Mouse (Mus musculus): ENCODE data around the gene Ckm.

Gene Ckm

DNA sequence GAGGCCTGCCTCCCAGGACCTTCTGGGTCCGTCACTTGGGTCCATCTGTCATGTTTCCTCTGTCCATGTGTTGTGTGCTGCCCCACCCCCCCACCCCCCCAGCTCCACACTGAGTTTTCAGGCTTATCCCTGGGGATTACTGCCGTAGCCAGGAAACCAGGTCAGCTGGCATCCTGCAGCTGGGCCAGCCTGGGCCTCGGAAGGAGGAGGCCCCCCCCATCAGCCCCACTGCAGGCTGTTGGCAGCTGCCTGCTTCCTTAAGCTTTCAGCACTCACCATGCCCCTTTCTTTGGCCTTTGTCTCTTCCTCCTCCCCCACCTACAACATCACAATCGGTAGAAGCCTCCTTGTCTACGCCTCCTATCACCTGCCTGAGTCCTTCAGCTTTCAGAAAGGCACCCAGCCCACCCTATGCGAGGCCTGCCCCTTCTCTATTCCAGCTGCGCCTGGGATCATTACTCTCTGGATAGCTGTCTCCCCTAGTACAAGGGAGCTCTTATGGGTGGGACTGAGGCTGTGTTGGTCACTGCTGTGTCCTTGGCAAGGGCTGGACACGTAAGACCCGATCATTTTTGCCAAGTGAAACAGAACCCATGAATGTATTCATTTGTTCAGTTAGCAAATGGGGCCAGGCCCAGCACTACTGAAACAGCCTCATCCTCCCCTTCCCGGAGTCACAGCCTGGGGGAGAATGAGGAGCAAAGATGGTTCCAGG is 15.7 kb upstream of the Ckm start:
- no peak for DNase-seq

DNA sequence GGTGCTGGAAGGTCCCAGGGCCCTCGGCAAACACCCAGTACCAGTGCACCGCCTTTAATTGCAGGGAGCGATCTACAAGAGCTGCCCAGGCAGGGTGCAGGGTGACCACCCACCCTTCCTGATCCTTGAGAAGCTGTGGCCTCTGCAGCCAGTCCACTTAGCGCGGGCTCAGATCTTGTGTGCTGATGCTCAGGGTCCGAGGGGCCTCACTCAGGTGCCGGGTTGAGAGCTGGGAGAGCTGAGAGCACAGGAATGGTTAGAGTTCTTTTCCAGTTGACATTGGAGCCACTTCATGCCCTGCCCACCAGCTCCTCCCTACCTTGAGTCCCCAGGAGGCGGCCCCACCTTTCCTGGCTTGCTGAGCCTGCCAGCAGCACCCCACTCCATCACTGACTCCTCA is 10.1 kb upstream of the Ckm start:
- no peak for DNase-seq

DNA sequence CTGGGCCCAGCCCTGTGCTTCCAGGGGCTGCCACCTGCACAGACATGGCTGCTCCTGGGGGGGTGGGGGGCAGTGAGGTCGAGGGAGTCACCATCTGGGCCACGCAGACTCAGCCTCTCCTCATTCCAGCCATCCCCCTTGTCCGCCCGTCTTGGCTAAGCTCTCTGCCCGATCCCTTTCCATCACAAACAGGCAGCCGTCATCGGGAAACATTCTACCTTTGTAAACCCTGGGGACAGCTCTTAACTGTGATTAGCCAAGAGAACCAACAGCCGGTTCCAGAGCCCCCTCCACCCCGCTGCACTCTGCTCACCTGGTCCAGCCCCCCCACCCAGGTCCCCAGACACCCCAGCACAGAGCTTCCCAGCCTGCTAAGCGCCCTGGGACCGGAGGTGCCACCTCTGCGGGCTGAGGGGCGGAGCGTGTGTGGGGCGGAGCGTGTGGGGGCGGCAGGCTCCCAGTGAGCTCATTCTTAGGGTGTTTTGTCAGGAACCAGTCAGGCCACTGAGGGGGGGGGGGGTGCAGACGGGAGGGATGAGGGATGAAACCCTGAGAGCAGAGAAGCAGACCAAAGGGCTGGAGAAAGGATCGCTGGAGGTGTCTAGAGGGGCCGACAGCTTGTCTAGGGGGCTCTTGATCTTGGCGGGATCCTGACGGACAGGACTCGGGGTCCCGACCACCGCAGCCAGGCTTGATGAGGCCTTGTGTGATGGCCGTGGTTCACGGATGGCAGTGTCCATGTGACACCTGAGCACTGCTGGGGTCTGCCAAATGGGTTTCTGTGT is 4.9 kb upstream of the Ckm start:
- DNase-seq = peak; percentile 78 to 83

DNA sequence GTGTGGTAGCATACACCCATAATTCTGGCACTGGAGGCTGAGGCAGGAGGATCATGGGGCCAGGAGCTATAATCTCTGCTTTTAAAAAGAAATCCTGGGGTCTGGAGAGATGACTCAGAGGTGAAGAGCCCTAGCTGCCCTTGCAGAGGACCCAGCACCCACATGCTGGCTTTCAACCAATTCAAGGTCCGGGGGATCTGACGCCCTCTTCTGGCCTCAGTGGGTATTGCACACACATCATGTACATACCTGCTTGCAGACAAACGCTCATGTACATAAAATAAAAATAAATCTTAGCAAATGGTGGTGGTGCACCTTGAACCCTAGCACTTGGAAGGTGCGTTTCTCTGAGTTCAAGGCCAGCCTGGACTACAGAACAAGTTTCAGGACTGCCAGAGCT is 3.6 kb upstream of the Ckm start:
- DNase-seq = no peak

DNA sequence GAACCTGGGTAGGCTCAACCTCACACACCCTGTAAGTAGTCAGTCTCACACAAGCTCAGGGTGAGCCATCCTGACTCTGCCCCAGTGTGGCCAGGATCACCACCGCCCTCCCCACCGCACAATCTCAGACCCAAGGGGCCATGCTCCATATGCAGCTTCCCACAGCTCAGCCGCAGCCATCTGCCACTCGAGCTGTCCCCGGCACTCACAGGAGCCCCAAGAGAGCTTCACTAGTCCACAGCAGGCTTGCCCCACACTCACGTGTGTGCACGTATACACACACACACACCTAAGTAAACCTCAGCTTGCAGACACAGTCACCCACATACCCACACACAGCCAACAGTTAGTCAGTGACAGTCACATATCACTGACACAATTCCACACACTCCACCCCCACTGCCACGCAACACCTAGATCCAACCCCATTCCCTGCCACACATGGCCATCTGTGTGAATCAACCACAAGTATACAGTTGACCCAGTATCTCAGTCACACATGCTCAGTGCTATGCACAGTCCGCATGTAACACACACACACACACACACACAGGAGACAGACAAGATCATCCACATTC is 2.0 kb upstream of the Ckm start:
- DNase-seq = no peak

DNA sequence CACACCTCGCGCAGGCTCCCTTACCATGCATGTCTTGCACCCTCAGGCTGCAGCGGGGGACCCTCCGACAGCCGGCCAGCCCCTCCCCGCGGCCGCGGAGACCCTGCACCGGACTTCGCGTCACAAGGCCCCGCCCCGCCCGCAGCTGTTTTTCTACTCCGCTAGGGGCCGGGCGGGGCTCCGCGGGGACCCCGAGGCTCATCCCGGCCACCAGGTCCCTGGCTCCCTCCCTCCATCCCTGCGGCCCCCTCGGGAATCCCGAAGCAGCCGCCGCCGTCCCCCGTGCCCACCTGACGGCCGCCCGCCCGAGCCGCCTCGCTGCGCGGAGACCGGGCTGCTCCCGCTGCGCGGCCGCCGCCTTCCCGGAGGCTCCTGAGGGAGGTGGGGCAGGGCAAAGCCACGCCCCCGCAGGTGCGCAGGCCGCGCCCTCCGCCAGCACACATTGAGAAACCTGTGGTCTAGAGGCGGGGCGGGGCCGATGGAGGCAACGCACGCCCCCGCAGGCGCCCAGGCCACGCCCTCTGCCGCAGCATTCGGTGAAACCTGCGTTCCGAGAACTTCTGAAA is 762 bp upstream of the Ckm start, which contains the start of gene Klc3:
Gene Klc3 (minus strand): TSS at position 374 of the 566 bp plus-strand sequence.
- DNase-seq = peak; percentile 83 to 90

DNA sequence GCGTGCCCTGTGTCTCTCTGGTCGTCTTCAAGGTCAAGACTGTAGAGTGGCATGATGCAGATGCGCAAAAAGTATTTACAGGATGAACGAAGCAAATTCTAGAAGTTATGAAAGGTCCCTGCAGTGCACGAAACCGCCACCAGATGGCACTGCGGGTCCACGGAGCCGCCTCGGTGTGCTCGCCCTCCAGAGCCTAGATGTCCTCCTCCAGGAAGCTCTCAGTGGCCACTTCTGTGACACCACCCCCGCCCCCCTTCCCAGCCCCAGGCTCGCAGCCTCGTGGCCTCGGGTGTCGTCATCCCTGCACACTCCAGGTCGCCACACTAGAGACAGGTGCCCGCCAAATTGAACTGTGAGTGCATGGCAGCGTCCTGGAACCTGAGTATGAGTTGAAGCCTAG is 841 bp downstream of the Ckm start:
- peak; percentile 85 to 89 for DNase-seq

DNA sequence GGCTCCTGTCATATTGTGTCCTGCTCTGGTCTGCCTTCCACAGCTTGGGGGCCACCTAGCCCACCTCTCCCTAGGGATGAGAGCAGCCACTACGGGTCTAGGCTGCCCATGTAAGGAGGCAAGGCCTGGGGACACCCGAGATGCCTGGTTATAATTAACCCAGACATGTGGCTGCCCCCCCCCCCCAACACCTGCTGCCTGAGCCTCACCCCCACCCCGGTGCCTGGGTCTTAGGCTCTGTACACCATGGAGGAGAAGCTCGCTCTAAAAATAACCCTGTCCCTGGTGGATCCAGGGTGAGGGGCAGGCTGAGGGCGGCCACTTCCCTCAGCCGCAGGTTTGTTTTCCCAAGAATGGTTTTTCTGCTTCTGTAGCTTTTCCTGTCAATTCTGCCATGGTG is 5.2 kb downstream of the Ckm start:
- DNase-seq = no peak

DNA sequence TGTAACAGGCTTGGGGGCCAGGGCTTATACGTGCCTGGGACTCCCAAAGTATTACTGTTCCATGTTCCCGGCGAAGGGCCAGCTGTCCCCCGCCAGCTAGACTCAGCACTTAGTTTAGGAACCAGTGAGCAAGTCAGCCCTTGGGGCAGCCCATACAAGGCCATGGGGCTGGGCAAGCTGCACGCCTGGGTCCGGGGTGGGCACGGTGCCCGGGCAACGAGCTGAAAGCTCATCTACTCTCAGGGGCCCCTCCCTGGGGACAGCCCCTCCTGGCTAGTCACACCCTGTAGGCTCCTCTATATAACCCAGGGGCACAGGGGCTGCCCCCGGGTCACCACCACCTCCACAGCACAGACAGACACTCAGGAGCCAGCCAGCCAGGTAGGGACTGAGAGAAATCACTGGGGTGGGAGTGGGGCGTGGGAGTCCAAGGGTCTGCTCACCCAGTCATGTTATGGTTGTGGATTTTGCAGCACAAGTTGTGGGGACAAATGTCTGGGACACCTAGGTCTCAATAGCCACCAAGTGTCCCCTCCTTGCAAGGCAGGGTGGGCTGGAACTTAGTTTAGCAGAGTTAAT is 6.3 kb downstream of the Ckm start:
- DNase-seq = no peak

DNA sequence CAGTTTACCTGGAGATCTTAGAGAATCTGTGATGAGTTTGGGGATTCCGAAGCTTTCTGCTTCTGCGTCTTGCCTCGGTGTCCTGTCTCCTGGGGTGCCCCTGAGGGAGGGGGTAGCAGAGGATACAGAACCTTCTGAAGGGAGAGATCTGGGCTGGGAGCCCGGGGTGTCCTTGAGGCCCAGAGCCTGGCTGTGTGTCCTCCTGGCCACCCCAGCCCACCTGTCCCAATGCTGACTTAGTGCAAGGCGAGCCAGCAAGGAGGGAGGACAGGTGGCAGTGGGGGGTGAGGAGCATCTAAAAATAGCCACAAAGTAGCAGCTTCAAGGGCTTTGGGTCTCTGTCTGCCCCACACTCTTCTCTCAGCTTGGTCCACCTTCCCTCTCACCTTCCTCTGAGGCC is 7.2 kb downstream of the Ckm start:
- DNase-seq = no peak

DNA sequence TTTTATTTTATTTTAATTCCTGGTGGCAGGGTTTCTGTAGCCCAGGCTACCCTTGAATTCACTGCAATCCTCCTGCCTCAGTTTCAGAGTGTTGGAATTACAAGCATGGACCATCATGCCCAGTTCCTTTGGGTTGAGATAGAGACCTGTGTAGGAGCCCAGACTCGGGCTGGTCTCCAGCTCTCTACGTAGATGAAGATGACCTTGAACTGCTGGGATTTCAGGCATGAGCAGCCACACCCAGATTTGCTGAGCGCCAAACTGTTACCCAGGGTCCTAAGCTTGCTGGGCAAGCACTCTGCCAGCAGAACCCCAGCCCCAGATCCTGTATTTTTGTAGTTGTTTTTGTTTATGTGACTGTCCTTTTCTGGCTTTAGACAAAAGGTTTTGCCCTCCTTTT is 8.9 kb downstream of the Ckm start:
- DNase-seq = no peak

DNA sequence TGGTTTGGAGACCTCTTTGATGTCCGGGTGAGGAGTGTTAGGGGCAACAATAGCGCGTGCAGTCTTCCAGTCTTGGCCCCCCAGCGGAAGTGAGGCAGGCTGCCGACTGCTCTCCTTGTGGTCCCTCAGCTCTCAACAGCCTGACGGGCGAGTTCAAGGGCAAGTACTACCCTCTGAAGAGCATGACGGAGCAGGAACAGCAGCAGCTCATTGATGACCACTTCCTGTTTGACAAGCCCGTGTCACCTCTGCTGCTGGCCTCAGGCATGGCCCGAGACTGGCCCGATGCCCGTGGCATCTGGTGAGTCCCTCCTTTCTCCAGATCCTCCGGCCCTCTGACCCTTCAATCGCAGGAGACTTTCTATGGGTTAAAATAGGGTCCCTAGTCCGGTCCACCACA is 12.0 kb downstream of the Ckm start:
- DNase-seq = no peak

DNA sequence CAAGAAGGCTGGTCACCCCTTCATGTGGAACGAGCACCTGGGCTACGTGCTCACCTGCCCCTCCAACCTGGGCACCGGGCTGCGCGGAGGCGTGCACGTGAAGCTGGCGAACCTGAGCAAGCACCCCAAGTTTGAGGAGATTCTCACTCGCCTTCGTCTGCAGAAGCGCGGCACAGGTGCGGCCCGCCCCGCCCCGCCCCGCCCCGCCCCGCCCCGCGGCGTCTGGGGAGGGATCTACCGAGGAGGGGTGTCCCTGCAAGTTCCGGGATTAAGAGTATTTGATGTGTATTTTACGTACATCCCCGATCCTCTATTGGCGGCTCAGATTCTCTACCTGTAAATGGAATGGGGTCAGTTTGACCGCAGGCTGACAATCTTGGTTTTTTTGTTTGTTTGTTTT is 15.5 kb downstream of the Ckm start:
- no peak for DNase-seq

DNA sequence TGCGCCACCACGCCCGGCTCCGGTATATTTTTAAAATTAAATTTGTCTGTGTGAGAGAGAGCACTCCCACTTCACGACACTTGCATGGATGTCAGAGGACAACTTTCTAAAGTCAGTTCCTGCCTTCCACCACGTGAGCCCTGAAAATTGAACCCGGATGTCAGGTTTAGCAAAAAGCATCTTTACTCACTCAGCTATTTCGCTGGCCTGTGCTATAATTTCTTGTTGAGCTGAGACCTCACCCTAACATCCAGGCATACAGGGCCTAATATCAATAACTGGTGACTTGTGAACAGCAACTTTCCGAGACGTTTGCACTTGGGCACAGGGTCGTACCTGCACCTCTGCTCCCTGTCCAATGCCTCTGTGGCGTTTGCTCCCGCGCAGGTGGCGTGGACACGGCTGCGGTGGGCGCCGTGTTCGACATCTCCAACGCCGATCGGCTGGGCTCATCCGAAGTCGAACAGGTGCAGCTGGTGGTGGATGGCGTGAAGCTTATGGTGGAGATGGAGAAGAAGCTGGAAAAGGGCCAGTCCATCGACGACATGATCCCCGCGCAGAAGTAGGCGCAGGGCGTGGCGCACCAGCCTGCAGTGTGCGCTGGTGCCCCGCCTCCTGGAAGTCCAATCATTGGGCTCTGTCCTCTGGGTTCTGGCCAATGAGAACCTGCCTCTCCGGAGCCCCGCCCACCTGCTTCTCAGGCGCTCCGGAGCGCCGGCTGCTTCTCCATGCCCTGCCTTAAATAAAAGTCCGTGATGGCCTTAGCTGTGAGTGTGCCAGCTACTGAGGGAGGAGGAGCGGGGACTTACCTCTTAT is 16.5 kb downstream of the Ckm start:
- peak; percentile 92 for DNase-seq

DNA sequence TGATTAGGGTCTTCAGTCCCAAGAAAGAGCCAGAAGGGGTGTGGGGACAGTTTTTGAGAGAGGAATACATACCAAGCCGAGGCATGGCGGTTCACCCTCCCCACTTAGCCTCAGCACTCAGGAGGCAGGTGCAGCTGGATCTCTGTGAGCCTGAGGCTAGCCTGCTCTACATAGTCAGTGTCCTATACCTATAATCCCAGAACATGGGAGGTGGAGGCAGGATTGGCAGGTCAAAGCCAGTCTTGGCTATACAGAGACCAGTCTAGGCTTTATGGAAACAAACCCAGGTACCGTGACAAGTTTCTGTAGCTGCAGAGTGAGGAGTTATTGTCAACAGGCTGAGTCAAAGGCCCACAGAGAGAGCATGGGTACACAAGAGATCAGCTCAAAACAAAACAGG is 18.5 kb downstream of the Ckm start:
- no peak for DNase-seq

DNA sequence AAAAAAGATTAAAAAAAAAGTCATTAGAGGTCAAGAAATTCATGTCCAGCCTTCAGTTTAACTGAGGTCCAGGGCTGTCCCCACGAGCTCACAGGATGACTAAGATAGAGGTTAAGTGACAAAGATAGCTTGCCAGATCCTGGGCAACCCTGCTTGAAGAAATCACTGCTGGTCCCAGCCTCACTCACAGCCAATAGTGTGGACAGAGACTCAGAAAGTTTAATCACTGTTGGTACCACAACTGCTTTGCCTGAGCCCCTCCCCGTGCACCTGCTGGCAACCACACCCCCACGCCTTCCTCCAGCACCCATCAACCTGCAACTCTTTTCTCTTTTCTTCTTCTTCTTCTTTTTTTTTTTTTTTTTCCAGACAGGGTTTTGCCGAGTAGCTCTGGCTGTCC is 19.5 kb downstream of the Ckm start:
- no peak for DNase-seq

DNA sequence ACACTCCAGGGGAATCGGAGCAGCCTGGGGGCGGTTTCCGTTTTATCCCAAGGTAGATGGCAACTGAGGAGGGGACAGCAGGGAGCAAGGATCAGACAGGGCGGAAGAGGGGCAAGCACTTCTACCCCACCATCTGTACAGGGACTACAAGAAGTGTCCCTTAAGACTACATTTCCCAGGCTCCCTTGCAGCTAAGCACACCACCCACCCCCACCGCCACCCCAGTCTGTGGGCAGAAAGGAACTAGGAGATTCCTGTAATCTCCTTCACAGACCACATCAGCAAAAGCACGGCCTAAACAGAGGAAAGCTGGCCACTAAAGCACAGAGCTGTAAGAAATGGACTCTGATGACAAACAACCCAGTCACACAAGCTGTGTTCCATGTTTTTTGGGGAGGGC is 21.8 kb downstream of the Ckm start:
- DNase-seq = no peak

DNA sequence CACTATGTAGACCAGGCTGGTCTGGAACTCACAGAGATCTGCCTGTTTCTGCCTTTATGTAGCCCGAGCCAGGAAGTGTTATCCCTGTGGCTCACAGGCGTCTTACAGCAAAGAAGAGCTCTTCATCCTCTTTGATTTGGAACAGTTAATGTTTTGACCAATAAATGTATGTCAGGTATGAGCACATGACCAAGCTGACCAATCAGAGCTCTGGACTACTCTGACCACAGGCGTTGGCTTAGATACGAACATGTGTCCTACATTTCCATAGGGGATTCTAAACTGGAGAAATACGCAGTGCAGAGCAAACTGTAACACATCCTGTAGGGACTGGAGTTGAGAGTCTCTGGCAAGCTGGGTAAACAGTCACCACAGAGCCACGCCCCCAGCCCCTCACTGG is 22.3 kb downstream of the Ckm start:
- no peak for DNase-seq

DNA sequence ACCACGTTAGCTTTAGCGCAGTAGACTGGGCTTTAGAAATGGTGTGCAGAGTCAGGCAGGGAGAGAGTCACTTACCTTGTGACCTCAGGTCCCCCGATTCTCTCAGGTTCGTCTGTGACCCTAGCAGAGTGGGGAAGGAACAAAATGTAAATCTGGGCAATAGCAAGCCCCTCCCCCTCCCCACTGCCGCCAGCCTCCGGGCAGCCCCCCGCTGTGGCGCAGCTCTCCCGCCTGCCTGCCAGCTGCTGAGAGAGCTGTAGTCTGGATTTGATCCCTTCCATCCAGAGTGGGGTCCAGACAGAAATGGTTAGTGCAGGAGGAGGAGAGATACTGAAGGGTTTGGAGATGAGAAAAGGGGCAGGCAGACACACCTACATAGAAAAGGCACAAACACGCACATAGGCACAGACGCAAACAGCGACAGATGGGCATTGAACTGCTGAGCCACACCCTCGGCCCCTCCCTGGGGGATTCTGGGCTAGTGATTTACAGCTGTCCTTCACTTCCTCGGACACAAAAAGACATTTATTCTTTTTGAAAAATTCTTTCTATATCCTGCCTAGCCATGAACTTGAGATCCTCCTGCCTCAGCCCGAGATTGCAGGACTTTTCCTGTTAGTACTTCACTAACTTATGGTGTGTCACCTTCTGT is 23.5 kb downstream of the Ckm start:
- no peak for DNase-seq

DNA sequence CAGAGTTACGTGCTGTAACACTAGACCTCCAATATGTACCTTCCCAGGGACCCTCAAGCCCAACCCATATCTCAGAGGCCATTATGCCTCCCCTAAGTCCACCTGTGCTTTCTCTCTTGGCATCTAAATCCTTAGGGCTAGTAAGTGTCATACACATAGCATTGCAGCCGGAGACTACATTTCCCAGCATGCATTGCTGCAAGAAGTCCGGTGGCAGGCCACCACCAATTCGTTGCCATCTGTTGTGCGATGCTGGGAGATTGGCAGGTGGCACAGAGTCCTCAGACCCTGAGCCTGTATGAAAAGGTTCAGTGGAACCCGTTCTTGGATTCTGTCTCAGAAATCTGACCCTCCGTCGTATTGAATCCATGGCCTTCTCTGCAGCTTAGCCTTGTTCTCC is 25.1 kb downstream of the Ckm start:
- no peak for DNase-seq

DNA sequence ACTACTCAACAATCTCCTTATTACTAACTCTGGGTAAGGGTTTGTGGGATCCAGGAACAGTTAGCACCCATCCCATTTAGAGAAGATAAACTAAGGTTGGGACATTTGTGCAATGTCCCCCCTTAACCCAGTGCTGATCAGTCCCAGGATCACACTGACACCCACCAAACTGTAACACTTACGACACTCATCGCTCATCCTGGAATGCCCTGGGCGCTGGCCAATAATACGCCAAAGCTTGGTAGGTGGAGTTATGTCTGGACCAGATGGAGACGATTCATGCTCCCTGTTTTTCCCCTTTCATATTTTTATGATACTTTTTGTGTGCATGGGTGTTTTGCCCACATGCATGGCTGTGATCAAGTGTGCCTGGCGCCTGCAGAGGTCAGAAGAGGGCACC is 25.8 kb downstream of the Ckm start:
- peak in 1 of 2 experiments; percentile 49 for DNase-seq

DNA sequence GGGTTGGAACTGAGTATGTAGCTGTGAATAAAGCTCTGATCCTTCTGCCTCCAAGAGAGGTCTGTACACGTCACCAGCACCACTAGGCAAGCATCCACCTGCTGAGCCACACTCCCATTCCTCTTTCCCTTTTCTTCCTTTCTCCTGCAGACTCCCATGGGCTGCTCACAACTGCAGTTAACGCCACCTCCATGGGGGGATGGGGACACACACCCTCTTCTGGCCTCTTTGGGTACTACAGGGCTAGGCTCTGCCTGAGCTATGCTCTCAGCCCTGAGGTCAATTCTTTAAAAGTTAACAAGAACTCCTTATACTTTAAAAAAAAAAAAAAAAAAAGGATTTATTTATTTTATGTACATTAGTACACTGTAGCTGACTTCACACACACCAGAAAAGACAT is 27.9 kb downstream of the Ckm start:
- no peak for DNase-seq

Data from lung, postnatal 4 days (tissue).